Mouse (Mus musculus): Measurements from ENCODE around the gene Cpa2. TPM values are rescaled to one million over a fixed set of nuclear protein-coding genes. Genes with fewer than 3 reads are reported as not detected.

Gene Cpa2
- total and polyA plus RNA-seq, 3 experiments: 0.12 to 0.43 TPM; not detected in 1

GRCm38 (mm10) chr6:30574945-30575344 is 33.6 kb downstream of the Cpa2 start:
- Histone ChIP-seq H3K4me1 (ENCODE audit: control insufficient read depth in 1 of 2, insufficient read depth in 2 of 2, low read length in 2 of 2) (no peaks in the 10 kb centered on the region), H3K79me2 (ENCODE audit: control insufficient read depth, insufficient read depth, low read length, poor library complexity) (no peaks in the 10 kb centered on the region), H3K27me3 (ENCODE audit: control insufficient read depth in 1 of 2, insufficient read depth in 2 of 2, low read length in 2 of 2) (peaks cover 3 to 6% of the 10 kb centered on the region in 2 experiments; a peak in 2 of 4 replicates)

DNA sequence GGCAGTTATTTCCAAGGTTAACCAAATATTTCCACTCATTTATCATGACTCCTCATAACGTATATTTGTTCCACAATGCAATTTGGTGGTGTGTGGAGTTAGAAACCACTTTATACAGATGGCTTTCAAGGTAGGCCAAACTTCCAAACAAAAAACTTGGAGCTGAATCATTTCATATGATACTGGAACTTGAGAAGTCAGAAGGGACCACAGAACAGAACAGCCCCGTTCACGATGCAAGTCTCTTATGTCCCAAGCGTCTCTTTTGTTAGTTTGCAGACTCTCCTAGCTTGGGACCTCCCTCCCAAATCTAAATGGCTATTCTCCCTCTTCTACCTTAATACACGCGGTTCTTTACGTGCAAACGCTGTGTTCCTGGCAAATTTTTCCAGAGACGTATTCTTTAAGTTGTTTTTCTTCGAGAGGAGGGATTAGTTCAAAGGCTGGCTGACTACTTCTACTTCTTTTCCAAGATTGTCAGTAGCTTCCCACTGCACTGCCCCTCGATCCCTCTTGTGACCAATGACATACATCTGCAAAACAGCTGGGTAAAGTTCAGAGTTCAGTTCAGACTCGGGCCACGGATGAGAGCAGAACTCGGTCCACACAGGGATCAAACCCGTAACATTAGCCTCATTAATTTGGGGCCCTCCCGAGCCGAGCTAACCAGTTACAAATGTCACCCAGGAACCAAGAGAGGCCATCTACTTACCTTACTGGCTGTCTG is 35.3 kb downstream of the Cpa2 start:
- no peak overlapping the region for H3K27ac ChIP-seq (ENCODE audit: control insufficient read depth, low read depth, low read length)
- H3K9ac ChIP-seq (ENCODE audit: control insufficient read depth, low read depth, low read length, poor library complexity, severe bottlenecking): no peak overlapping the region
- H3K79me2 ChIP-seq (ENCODE audit: control insufficient read depth, insufficient read depth, low read length, poor library complexity): no peaks in the 10 kb centered on the region
- H3K27me3 ChIP-seq (ENCODE audit: control insufficient read depth in 1 of 2, insufficient read depth in 2 of 2, low read length in 2 of 2): peaks cover 3 to 7% of the 10 kb centered on the region in 2 experiments; a peak in 3 of 4 replicates
- TF ChIP-seq MXI1 (IDR thresholded peaks at IDR 0.05; ENCODE audit: low read depth, low read length) (no peak), SMC3 (IDR thresholded peaks at IDR 0.05; ENCODE audit: low read depth, low read length) (no peak)
- H3K4me1 ChIP-seq (ENCODE audit: control insufficient read depth in 1 of 2, insufficient read depth in 2 of 2, low read length in 2 of 2): no peaks in the 10 kb centered on the region
- H3K4me3 ChIP-seq (ENCODE audit: control insufficient read depth in 1 of 2, insufficient read depth in 1 of 2, low read depth in 2 of 2, low read length in 2 of 2): no peak overlapping the region
- H3K9me3 ChIP-seq (replicated peaks; ENCODE audit: insufficient read depth, low read length): no peaks in the 10 kb centered on the region
- no peaks in the 10 kb centered on the region for H3K36me3 ChIP-seq (ENCODE audit: control insufficient read depth in 1 of 2, insufficient read depth in 2 of 2, low read length in 2 of 2)
- no peak for DNase-seq (ENCODE audit: low read depth, low spot score)

More at GRCm38 (mm10) chr6:30574945-30575344, 33.6 kb downstream of the Cpa2 start:
- H3K36me3 ChIP-seq (ENCODE audit: control insufficient read depth in 1 of 2, insufficient read depth in 2 of 2, low read length in 2 of 2): no peaks in the 10 kb centered on the region
- DNase-seq (ENCODE audit: low read depth, low spot score): no peak
- no peaks in the 10 kb centered on the region for H3K9me3 ChIP-seq (replicated peaks; ENCODE audit: insufficient read depth, low read length)
- H3K27ac ChIP-seq (ENCODE audit: control insufficient read depth, low read depth, low read length): no peak overlapping the region
- no peak overlapping the region for H3K9ac ChIP-seq (ENCODE audit: control insufficient read depth, low read depth, low read length, poor library complexity, severe bottlenecking)
- TF ChIP-seq USF2 (IDR thresholded peaks at IDR 0.05; ENCODE audit: borderline replicate concordance in 1 of 2, insufficient read depth in 1 of 2, low read depth in 1 of 2, low read length in 2 of 2): no peak
- no peak for TF ChIP-seq MAZ (IDR thresholded peaks at IDR 0.05; ENCODE audit: low read depth, low read length)
- no peak for TF ChIP-seq ZMIZ1 (IDR thresholded peaks at IDR 0.05; ENCODE audit: low read depth, low read length)
- no peak for TF ChIP-seq E2F4 (IDR thresholded peaks at IDR 0.05; ENCODE audit: borderline replicate concordance, low read depth, low read length)
- no peak for TF ChIP-seq ELF1 (IDR thresholded peaks at IDR 0.05; ENCODE audit: low read depth, low read length)
- TF ChIP-seq MYC (IDR thresholded peaks at IDR 0.05; ENCODE audit: low read depth, low read length): no peak
- TF ChIP-seq RAD21 (IDR thresholded peaks at IDR 0.05; ENCODE audit: low read depth, low read length): no peak
- TF ChIP-seq ZNF384 (IDR thresholded peaks at IDR 0.05; ENCODE audit: low read depth, low read length): no peak
- TF ChIP-seq MYB (IDR thresholded peaks at IDR 0.05; ENCODE audit: low read depth, low read length): no peak
- TF ChIP-seq MAX (IDR thresholded peaks at IDR 0.05; ENCODE audit: low read length): no peak
- TF ChIP-seq ZC3H11A (IDR thresholded peaks at IDR 0.05; ENCODE audit: low read depth, low read length): no peak
- no peak for TF ChIP-seq NRF1 (IDR thresholded peaks at IDR 0.05; ENCODE audit: insufficient read depth, low read depth, low read length, poor library complexity, severe bottlenecking)
- no peak for TF ChIP-seq KAT2A (conservative IDR thresholded peaks at IDR 0.05; ENCODE audit: low read depth, low read length)
- no peak for TF ChIP-seq GABPA (IDR thresholded peaks at IDR 0.05; ENCODE audit: low read depth, low read length)
- TF ChIP-seq GATA1 (IDR thresholded peaks at IDR 0.05; ENCODE audit: low read depth, low read length): no peak
- no peak for TF ChIP-seq TCF12 (IDR thresholded peaks at IDR 0.05; ENCODE audit: low read depth, low read length)
- TF ChIP-seq SIN3A (IDR thresholded peaks at IDR 0.05; ENCODE audit: low read length): no peak
- TF ChIP-seq CTCF (IDR thresholded peaks at IDR 0.05 in 2 of 3, conservative IDR thresholded peaks at IDR 0.05 in 1 of 3; ENCODE audit: control insufficient read depth in 1 of 3, insufficient read depth in 1 of 3, low read depth in 2 of 3, low read length in 3 of 3, poor library complexity in 1 of 3, severe bottlenecking in 1 of 3): no peak
- TF ChIP-seq POLR2A (IDR thresholded peaks at IDR 0.05; ENCODE audit: control insufficient read depth in 1 of 2, insufficient read depth in 1 of 2, low read depth in 1 of 2, low read length in 2 of 2, poor library complexity in 1 of 2): no peak
- no peak for TF ChIP-seq ZKSCAN1 (IDR thresholded peaks at IDR 0.05; ENCODE audit: low read depth, low read length)
- H3K4me3 ChIP-seq (ENCODE audit: control insufficient read depth in 1 of 2, insufficient read depth in 1 of 2, low read depth in 2 of 2, low read length in 2 of 2): no peak overlapping the region
